Comparison of ENCODE assay signal across 8 mouse cellular contexts in the genomic region with DNA sequence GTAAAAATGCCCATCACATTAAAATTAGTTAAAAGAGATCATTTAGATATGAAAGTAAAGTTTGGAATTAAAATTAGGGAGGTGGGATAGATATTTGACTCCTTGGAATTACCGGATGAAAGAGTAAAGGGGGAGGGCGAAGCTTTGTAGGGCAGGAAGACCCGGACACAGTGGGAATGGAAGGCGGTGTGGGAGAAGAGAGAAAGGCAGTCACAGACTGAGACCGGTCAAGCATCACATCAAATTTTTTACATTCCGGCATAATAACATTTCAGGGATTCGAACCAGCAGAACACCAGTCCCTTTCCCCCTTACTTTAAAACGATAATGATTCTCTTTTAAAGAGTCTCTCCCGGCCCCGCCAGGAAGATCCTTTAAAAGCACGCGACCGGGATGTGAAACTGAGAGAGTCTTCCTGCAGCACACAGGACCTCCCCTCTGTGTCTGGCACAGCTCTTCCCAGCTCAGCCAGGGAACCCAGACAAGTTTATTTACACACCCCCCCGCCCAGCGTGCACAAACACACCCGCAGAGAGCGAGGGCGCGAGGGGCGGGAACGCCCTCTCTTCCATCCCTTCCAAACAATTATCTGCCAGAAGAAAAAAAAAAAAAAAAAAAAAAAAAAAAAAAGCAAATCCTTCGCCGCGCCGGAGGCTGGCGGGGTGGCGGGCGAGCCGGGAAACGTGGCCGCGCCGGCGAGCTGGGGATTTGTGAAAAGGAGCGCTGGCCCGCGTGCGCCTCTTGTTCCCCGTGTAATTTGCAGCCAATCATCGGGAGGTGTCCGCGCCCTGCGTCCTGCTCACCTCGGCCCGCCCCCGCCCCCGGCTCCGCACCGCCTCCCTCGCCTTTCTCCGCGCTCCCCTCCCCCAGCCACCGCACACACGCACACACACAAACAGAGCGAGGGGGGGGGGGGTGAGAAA. TPM values are rescaled to one million over a fixed set of nuclear protein-coding genes. Genes with fewer than 3 reads are reported as not detected.
DNase-seq lines count a peak whose midpoint lies in the region; ATAC-seq and TF ChIP-seq lines count a peak whose summit lies in the region.

No protein-coding gene starts in this region.

- TF ChIP-seq CTCF in cerebellum, adult 2 months (IDR thresholded peaks at IDR 0.05; ENCODE audit: borderline replicate concordance, insufficient read depth, low read depth, low read length) = no peak
- TF ChIP-seq CTCF in lung, adult 2 months (IDR thresholded peaks at IDR 0.05; ENCODE audit: insufficient read depth, low read length) = no peak

- peak; percentile 32 for ATAC-seq in frontal cortex, adult (ENCODE audit: low TSS enrichment)

- H3K4me1 ChIP-seq in cerebellum, adult 2 months (ENCODE audit: control insufficient read depth, insufficient read depth, low read length) = no peaks in the 10 kb centered on the region; the same call in 1 of the 2 replicates
- H3K4me1 ChIP-seq in lung, adult 2 months (ENCODE audit: control insufficient read depth, insufficient read depth, low read length) = peaks cover 6% of the 10 kb centered on the region

- under 1% methylated on average over 46 of the region's 55 CpGs for WGBS in cerebellum, adult 2 months
- WGBS in lung, adult 2 months = under 1% methylated on average over 53 of the region's 55 CpGs

- peak overlapping the region; percentile 69 for H3K4me3 ChIP-seq in cerebellum, adult 2 months (replicated peaks; ENCODE audit: insufficient read depth, low read depth, low read length)
- H3K4me3 ChIP-seq in lung, adult 2 months (replicated peaks; ENCODE audit: extremely low read depth, low read depth, low read length) = peak overlapping the region; percentile 65

- no peaks in the 10 kb centered on the region for H3K27me3 ChIP-seq in cerebellum, adult 2 months (ENCODE audit: control insufficient read depth, insufficient read depth, low read length)

- DNase-seq in Muller cell, postnatal 12 days (ENCODE audit: inconsistent ontology term) = peak; percentile 83
- peak; percentile 89 to 90 for DNase-seq in cerebellum, adult 2 months
- peak; percentile 76 for DNase-seq in heart, postnatal 4 days
- peak; percentile 38 to 39 for DNase-seq in layer of hippocampus, adult 8-10 months (ENCODE audit: low spot score in 2 of 2)
- DNase-seq in lung, adult 2 months = peak; percentile 50
- peak; percentile 75 for DNase-seq in ovary, adult 18-20 months (ENCODE audit: low spot score)
- DNase-seq in natural killer cell, adult 2 months (ENCODE audit: low spot score in 2 of 2) = no peak

- H3K27ac ChIP-seq in cerebellum, adult 2 months (ENCODE audit: insufficient read depth, low read length) = peak overlapping the region; percentile 4

- peak; percentile 34; the same call in 1 of the 2 replicates for TF ChIP-seq POLR2A in cerebellum, adult 2 months (IDR thresholded peaks at IDR 0.05; ENCODE audit: borderline replicate concordance, insufficient read depth, low read length)
- no peak for TF ChIP-seq POLR2A in lung, adult 2 months (IDR thresholded peaks at IDR 0.05; ENCODE audit: borderline replicate concordance, extremely low read depth, low read depth, low read length)

RNA-seq across cellular contexts. Expression of a gene that starts 0.5 kb away (rescaled TPM):
- 12.9 and 13.2 TPM in 2 replicates for polyA plus RNA-seq in cerebellum, adult 2 months (2012; rRNA removed)
- 1 to 10 TPM; 2.7 to 3.0 TPM for total RNA-seq in heart, postnatal 4 days (2021)
- 10 to 100 TPM; 13.2 to 17.3 (median 15.0) TPM for total RNA-seq in layer of hippocampus, adult 8-10 months (2022)
- polyA plus RNA-seq in lung, adult 2 months (2012; rRNA removed) = 0.67 and 0.74 TPM in 2 replicates

Comparison
In these comparisons a context has a peak if more than half of its experiments do, and no peak if none do; other contexts are left out.
1. DNase-seq: peak in Muller cell, postnatal 12 days (single experiment), cerebellum, adult 2 months (2 of 2), heart, postnatal 4 days (single experiment), layer of hippocampus, adult 8-10 months (2 of 2), lung, adult 2 months (single experiment) and ovary, adult 18-20 months (single experiment); none in natural killer cell, adult 2 months (0 of 2).